Mouse (Mus musculus): ENCODE data around the gene Grrp1. TPM values are rescaled to one million over a fixed set of nuclear protein-coding genes. Genes with fewer than 3 reads are reported as not detected.

Gene Grrp1
- polyA plus RNA-seq, 1 experiment from 2014 or later = 10.4 TPM

- Histone ChIP-seq H3K4me2 (peak overlapping the region; percentile 83), H3K9ac (peak overlapping the region; percentile 85), H3K27me3 (peaks cover 94% of the 10 kb centered on the region), H3K27ac (replicated peaks) (peak overlapping the region; percentile 83), H3K4me3 (peak overlapping the region; percentile 57), H3K9me3 (no peaks in the 10 kb centered on the region), H3K36me3 (no peaks in the 10 kb centered on the region), H3K4me1 (replicated peaks) (peaks cover 72% of the 10 kb centered on the region)
- ATAC-seq (ENCODE audit: low read depth) = no peak
- WGBS = 10% methylated on average over 10 of the region's 10 CpGs
These were observed 3.0 kb downstream of the Grrp1 start for GRCm38 (mm10) chr4:134250930-134251240.

GRCm38 (mm10) chr4:134250116-134250929 lies 3.6 kb downstream of the Grrp1 start:
- WGBS = 6% methylated on average over 27 of the region's 27 CpGs
- Histone ChIP-seq H3K4me3 (peak overlapping the region; percentile 57), H3K9me3 (no peaks in the 10 kb centered on the region), H3K36me3 (no peaks in the 10 kb centered on the region), H3K27ac (replicated peaks) (no peak overlapping the region), H3K27me3 (peaks cover 89% of the 10 kb centered on the region), H3K9ac (peak overlapping the region; percentile 85), H3K4me2 (peak overlapping the region; percentile 83), H3K4me1 (replicated peaks) (peaks cover 70% of the 10 kb centered on the region)
- no peak for ATAC-seq (ENCODE audit: low read depth)

GRCm38 (mm10) chr4:134249651-134250050 lies 4.3 kb downstream of the Grrp1 start:
- Histone ChIP-seq H3K9me3 (no peaks in the 10 kb centered on the region), H3K36me3 (no peaks in the 10 kb centered on the region), H3K4me3 (peak overlapping the region; percentile 57), H3K27me3 (peaks cover 82% of the 10 kb centered on the region), H3K27ac (replicated peaks) (no peak overlapping the region), H3K4me1 (replicated peaks) (peaks cover 69% of the 10 kb centered on the region), H3K4me2 (peak overlapping the region; percentile 83), H3K9ac (peak overlapping the region; percentile 85)
- under 1% methylated on average over 30 of the region's 30 CpGs for WGBS
- peak; percentile 41; the same call in 1 of the 2 replicates for ATAC-seq (ENCODE audit: low read depth)

GRCm38 (mm10) chr4:134246719-134247258 lies 7.1 kb downstream of the Grrp1 start, which contains the start of gene Gm30191:
Gene Gm30191 (plus strand): TSS chr4:134246935.
- peak within 1 kb of the TSS; percentile 87; the same call in 1 of the 2 replicates for H3K9ac ChIP-seq
- no peak within 1 kb of the TSS for H3K27ac ChIP-seq (replicated peaks)

GRCm38 (mm10) chr4:134246256-134246655 lies 7.7 kb downstream of the Grrp1 start:
- Histone ChIP-seq H3K9me3 (no peaks in the 10 kb centered on the region), H3K27me3 (peaks cover 48% of the 10 kb centered on the region), H3K36me3 (0 out of 2 replicates have a peak, but pooled peaks cover 5% of the 10 kb centered on the region), H3K4me1 (replicated peaks) (peaks cover 47% of the 10 kb centered on the region), H3K4me2 (no peak overlapping the region), H3K4me3 (no peak overlapping the region), H3K27ac (replicated peaks) (no peak overlapping the region), H3K9ac (0 out of 2 replicates have a peak overlapping the region, but pooled peaks have one; percentile 87)
- WGBS = 31% methylated on average over 4 of the region's 4 CpGs
- ATAC-seq (ENCODE audit: low read depth) = no peak

More at GRCm38 (mm10) chr4:134246719-134247258, 7.1 kb downstream of the Grrp1 start, which contains the start of gene Gm30191:
- Histone ChIP-seq H3K4me3 (peak within 1 kb of the TSS; percentile 85), H3K9me3 (no peaks in the 10 kb centered on the region), H3K4me1 (replicated peaks) (peaks cover 52% of the 10 kb centered on the region), H3K27me3 (peaks cover 54% of the 10 kb centered on the region), H3K36me3 (0 out of 2 replicates have a peak, but pooled peaks cover 5% of the 10 kb centered on the region), H3K4me2 (peak within 1 kb of the TSS; percentile 96)
- WGBS = 68% methylated on average over 7 of the region's 7 CpGs
- no peak for ATAC-seq (ENCODE audit: low read depth)

- Histone ChIP-seq H3K36me3 (0 out of 2 replicates have a peak, but pooled peaks cover 5% of the 10 kb centered on the region), H3K4me2 (peak within 1 kb of the TSS; percentile 96), H3K27me3 (peaks cover 39% of the 10 kb centered on the region), H3K27ac (replicated peaks) (no peak within 1 kb of the TSS), H3K9ac (peak within 1 kb of the TSS; percentile 87), H3K4me1 (replicated peaks) (peaks cover 37% of the 10 kb centered on the region), H3K9me3 (no peaks in the 10 kb centered on the region), H3K4me3 (peak within 1 kb of the TSS; percentile 85)
- ATAC-seq (ENCODE audit: low read depth) = peak; percentile 74
- WGBS = under 1% methylated on average over 60 of the region's 60 CpGs
These were observed 8.6 kb downstream of the Grrp1 start, which contains the start of gene Zfp593 for GRCm38 (mm10) chr4:134245148-134245843. Gene Zfp593 (minus strand): TSS chr4:134245592.

GRCm38 (mm10) chr4:134243516-134244250 lies 10.2 kb downstream of the Grrp1 start, which contains the start of gene E130218I03Rik:
Gene E130218I03Rik (plus strand): TSS chr4:134243662.
- Histone ChIP-seq H3K4me3 (peak within 1 kb of the TSS; percentile 85), H3K9me3 (no peaks in the 10 kb centered on the region), H3K36me3 (0 out of 2 replicates have a peak, but pooled peaks cover 5% of the 10 kb centered on the region), H3K4me2 (peak within 1 kb of the TSS; percentile 96), H3K4me1 (replicated peaks) (peaks cover 29% of the 10 kb centered on the region), H3K9ac (peak within 1 kb of the TSS; percentile 87; the same call in 1 of the 2 replicates), H3K27me3 (peaks cover 28% of the 10 kb centered on the region), H3K27ac (replicated peaks) (no peak within 1 kb of the TSS)
- no peak for ATAC-seq (ENCODE audit: low read depth)
- WGBS = 94% methylated on average over 17 of the region's 17 CpGs

- peaks cover 28% of the 10 kb centered on the region for H3K27me3 ChIP-seq
- 13% methylated on average over 10 of the region's 10 CpGs for WGBS
- H3K36me3 ChIP-seq = 0 out of 2 replicates have a peak, but pooled peaks cover 5% of the 10 kb centered on the region
- H3K4me3 ChIP-seq = no peak overlapping the region
- H3K4me1 ChIP-seq (replicated peaks) = peaks cover 12% of the 10 kb centered on the region; the same call in 1 of the 2 replicates
- H3K9me3 ChIP-seq = no peaks in the 10 kb centered on the region
- no peak for ATAC-seq (ENCODE audit: low read depth)
- no peak overlapping the region for H3K27ac ChIP-seq (replicated peaks)
- no peak overlapping the region for H3K9ac ChIP-seq
- H3K4me2 ChIP-seq = peak overlapping the region; percentile 18; the same call in 1 of the 2 replicates
These were observed 15.2 kb downstream of the Grrp1 start for GRCm38 (mm10) chr4:134238686-134239085.

GRCm38 (mm10) chr4:134238279-134238651 lies 15.6 kb downstream of the Grrp1 start, which contains the start of gene Cnksr1:
Gene Cnksr1 (minus strand): TSS chr4:134238399.
- Histone ChIP-seq H3K4me2 (peak within 1 kb of the TSS; percentile 18; the same call in 1 of the 2 replicates), H3K9me3 (no peaks in the 10 kb centered on the region), H3K4me1 (replicated peaks) (0 out of 2 replicates have a peak, but pooled peaks cover 10% of the 10 kb centered on the region), H3K36me3 (0 out of 2 replicates have a peak, but pooled peaks cover 1% of the 10 kb centered on the region), H3K27me3 (peaks cover 28% of the 10 kb centered on the region), H3K27ac (replicated peaks) (no peak within 1 kb of the TSS), H3K4me3 (no peak within 1 kb of the TSS), H3K9ac (no peak within 1 kb of the TSS)
- WGBS = 3% methylated on average over 18 of the region's 18 CpGs
- no peak; the same call in 1 of the 2 replicates for ATAC-seq (ENCODE audit: low read depth)

- H3K27ac ChIP-seq (replicated peaks) = no peak overlapping the region
- no peak for ATAC-seq (ENCODE audit: low read depth)
- no peaks in the 10 kb centered on the region for H3K36me3 ChIP-seq
- 0 out of 2 replicates have a peak, but pooled peaks cover 10% of the 10 kb centered on the region for H3K4me1 ChIP-seq (replicated peaks)
- WGBS = 26% methylated on average over 19 of the region's 19 CpGs
- no peaks in the 10 kb centered on the region for H3K9me3 ChIP-seq
- H3K9ac ChIP-seq = no peak overlapping the region
- H3K4me3 ChIP-seq = no peak overlapping the region
- H3K27me3 ChIP-seq = peaks cover 28% of the 10 kb centered on the region
- H3K4me2 ChIP-seq = peak overlapping the region; percentile 18; the same call in 1 of the 2 replicates
These were observed 16.2 kb downstream of the Grrp1 start for GRCm38 (mm10) chr4:134237582-134238278.

Measured in neural tube, embryonic 13.5 days (tissue).